31 mouse cellular contexts compared by ENCODE assay signal in the genomic region with DNA sequence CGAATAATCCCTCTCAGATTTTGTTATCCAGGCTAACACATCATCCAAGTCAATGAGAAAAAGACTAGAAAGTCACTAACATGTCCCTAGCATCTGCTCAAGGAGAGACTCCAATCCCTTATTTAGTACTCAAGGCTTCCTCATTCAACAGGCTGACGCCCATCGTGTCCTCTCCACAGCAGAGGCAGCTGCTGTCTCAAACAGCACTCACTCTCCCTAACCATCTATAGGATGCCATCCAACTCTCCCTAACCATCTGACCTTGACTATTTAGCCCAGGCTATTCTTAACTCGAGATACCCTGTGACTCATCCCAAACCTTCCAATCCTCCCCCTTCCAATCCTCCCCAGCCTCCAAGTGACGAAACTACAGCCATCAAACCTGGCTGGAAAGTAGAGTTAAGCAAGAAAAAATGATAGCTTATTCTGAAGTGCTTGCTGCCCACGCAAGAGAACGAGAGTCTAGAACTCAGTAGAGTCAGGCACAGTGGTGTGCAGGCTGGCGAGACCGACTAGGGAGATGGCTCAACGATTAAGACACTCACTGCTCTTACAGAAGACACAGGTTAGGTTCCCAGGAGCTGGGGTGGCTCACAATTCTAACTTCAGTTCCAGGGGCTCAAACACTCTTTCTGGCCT. TPM values are rescaled to one million over a fixed set of nuclear protein-coding genes. Genes with fewer than 3 reads are reported as not detected.
DNase-seq lines count a peak whose midpoint lies in the region; ATAC-seq and TF ChIP-seq lines count a peak whose summit lies in the region.
"Had no signal": no experiment of that assay in that cellular context is flagged by ENCODE, and none has a peak within 500 bp of the region (broad histone marks: within the 10 kb centered on the region; RNA-seq: fewer than 3 reads in every experiment).

No protein-coding gene starts in this region.

- no peak for ATAC-seq in liver, postnatal 0 days
- ATAC-seq in forebrain, embryonic 15.5 days (replicated peaks) = no peak
- ATAC-seq: activated CD4-positive, CD25-positive, alpha-beta regulatory T cell, adult 4 months; CD4-positive, CD25-positive, alpha-beta regulatory T cell, adult 4 months; forebrain, embryonic 14.5 days; forebrain, postnatal 0 days; Patski had no signal

- no peak for TF ChIP-seq EP300 in liver, postnatal 0 days (IDR thresholded peaks at IDR 0.05; ENCODE audit: low read depth)

- H3K9ac ChIP-seq in liver, postnatal 0 days (replicated peaks) = no peak overlapping the region
- no peak overlapping the region for H3K9ac ChIP-seq in forebrain, embryonic 15.5 days (replicated peaks)
- H3K9ac ChIP-seq: embryonic facial prominence, embryonic 13.5 days; embryonic facial prominence, embryonic 15.5 days; forebrain, embryonic 12.5 days; forebrain, postnatal 0 days had no signal

- H3K4me3 ChIP-seq in liver, postnatal 0 days (ENCODE audit: low read depth, low read length) = no peak overlapping the region
- no peak overlapping the region for H3K4me3 ChIP-seq in forebrain, embryonic 15.5 days
- H3K4me3 ChIP-seq: embryonic facial prominence, embryonic 13.5 days; embryonic facial prominence, embryonic 15.5 days; erythroblast, embryonic 14.5 days; forebrain, embryonic 10.5 days; forebrain, embryonic 12.5 days had no signal

- H3K9me3 ChIP-seq in liver, postnatal 0 days (ENCODE audit: low read length) = no peaks in the 10 kb centered on the region
- H3K9me3 ChIP-seq in forebrain, embryonic 15.5 days = no peaks in the 10 kb centered on the region
- H3K9me3 ChIP-seq: embryonic facial prominence, embryonic 13.5 days; embryonic facial prominence, embryonic 15.5 days; forebrain, embryonic 10.5 days; forebrain, embryonic 12.5 days; G1E had no signal

- 90% methylated on average over 10 of the region's 10 CpGs for WGBS in liver, postnatal 0 days (ENCODE audit: insufficient replicate concordance)
- WGBS in forebrain, embryonic 15.5 days = 95% methylated on average over 10 of the region's 10 CpGs

- peaks cover 56% of the 10 kb centered on the region for H3K36me3 ChIP-seq in liver, postnatal 0 days (replicated peaks; ENCODE audit: insufficient read depth, low read length)
- H3K36me3 ChIP-seq in forebrain, embryonic 15.5 days = peaks cover 54% of the 10 kb centered on the region

- no peak for TF ChIP-seq CTCF in liver, postnatal 0 days (IDR thresholded peaks at IDR 0.05; ENCODE audit: low read depth)

- no peaks in the 10 kb centered on the region for H3K27me3 ChIP-seq in liver, postnatal 0 days (ENCODE audit: insufficient read depth, low read length)
- no peaks in the 10 kb centered on the region for H3K27me3 ChIP-seq in forebrain, embryonic 15.5 days
- H3K27me3 ChIP-seq: CH12.LX; embryonic facial prominence, embryonic 13.5 days; embryonic facial prominence, embryonic 15.5 days; forebrain, embryonic 12.5 days; Patski had no signal

- DNase-seq in heart, adult 11 months = peak; percentile 86
- DNase-seq in heart, adult 18-20 months = no peak
- peak; percentile 5 for DNase-seq in liver, postnatal 0 days
- DNase-seq in liver (no peak), 416B (ENCODE audit: low read depth) (peak; percentile 7)
- peak; percentile 67 for DNase-seq in brain, adult 2 months (ENCODE audit: low read depth, low spot score)
- DNase-seq in layer of hippocampus, adult 9-11 months = no peak
- DNase-seq: adrenal gland, adult 8-10 months; adrenal gland, postnatal 14 days; adrenal gland, postnatal 36 days; B cell, adult 2 months; cerebellum, adult 11 months; cerebellum, adult 18-20 months; cerebellum, adult 8-10 months; cerebellum, adult 9-11 months; cerebellum, postnatal 14 days; cerebellum, postnatal 36 days; embryo, embryonic 11 days; forebrain, postnatal 0 days had no signal

- no peaks in the 10 kb centered on the region for H3K4me1 ChIP-seq in liver, postnatal 0 days (ENCODE audit: insufficient read depth)
- H3K4me1 ChIP-seq in forebrain, embryonic 15.5 days = no peaks in the 10 kb centered on the region
- H3K4me1 ChIP-seq: forebrain, embryonic 10.5 days; forebrain, embryonic 12.5 days had no signal

- no peak overlapping the region for H3K27ac ChIP-seq in liver, postnatal 0 days (ENCODE audit: low read depth)
- no peak overlapping the region for H3K27ac ChIP-seq in forebrain, embryonic 15.5 days (replicated peaks)
- H3K27ac ChIP-seq: embryonic facial prominence, embryonic 13.5 days; embryonic facial prominence, embryonic 15.5 days; forebrain, embryonic 10.5 days; forebrain, embryonic 12.5 days had no signal

- H3K4me2 ChIP-seq in liver, postnatal 0 days (ENCODE audit: low read depth, low read length) = no peak overlapping the region
- H3K4me2 ChIP-seq in forebrain, embryonic 15.5 days (replicated peaks) = no peak overlapping the region
- H3K4me2 ChIP-seq: embryonic facial prominence, embryonic 13.5 days; embryonic facial prominence, embryonic 15.5 days; forebrain, embryonic 12.5 days had no signal

RNA-seq across cellular contexts. Expression of a gene that starts 21.6 kb away (rescaled TPM):
- 10 to 100 TPM; 34.2 to 35.5 TPM for total RNA-seq in heart, adult 18-20 months (2021)
- polyA plus RNA-seq in liver, postnatal 0 days (2015; fragmentation: Nextera tagmentation; extraction: Ambion mirVana) = 16.2 and 17.1 TPM in 2 replicates
- polyA plus RNA-seq in forebrain, embryonic 15.5 days (2015; fragmentation: Nextera tagmentation; extraction: Ambion mirVana) = 55.2 and 58.4 TPM in 2 replicates

Comparison
In these comparisons a context has a peak if more than half of its experiments do, and no peak if none do; other contexts are left out.
1. DNase-seq: peak in heart, adult 11 months (single experiment), liver, postnatal 0 days (single experiment), 416B (single experiment) and brain, adult 2 months (single experiment); none in heart, adult 18-20 months (0 of 2), liver (single experiment) and layer of hippocampus, adult 9-11 months (single experiment).